Mouse (Mus musculus) adrenal gland, adult 8-10 months (tissue): ENCODE results near the gene Ptpn6. TPM values are rescaled to one million over a fixed set of nuclear protein-coding genes. Genes with fewer than 3 reads are reported as not detected.

Source experiments
- DNase-seq: peaks from one replicate; pipeline ENCODE4 v3.0.0; 2022
- total RNA-seq, 4 experiments: library from RNA; stranded (reverse); gene quantifications; 2 replicates each; pipeline ENCODE4 v1.2.4; 2022

Ptpn6 gene
- total RNA-seq, 4 experiments from 2014 or later: 14.1 to 21.6 (median 15.0) TPM

DNA sequence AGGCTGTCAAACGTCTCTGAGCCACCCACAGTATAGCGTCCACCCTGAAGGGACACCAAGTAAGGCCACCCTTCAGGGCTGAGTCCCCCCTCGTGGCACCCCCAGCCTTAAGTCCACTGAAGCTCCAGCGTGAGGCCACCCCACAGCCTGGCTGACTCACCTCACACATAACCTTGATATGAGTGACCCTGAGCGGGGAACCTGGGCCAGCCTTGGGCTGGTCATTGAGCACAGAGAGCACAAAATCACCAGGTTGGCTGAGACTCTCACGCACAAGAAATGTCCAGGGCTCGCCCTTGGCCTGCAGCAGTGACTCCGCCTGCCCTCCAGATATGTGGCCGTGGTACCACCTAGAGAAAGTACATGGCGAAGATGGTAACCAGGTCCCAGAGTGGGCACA, 9.9 kb downstream of the Ptpn6 start:
- peak; percentile 77 for DNase-seq

DNA sequence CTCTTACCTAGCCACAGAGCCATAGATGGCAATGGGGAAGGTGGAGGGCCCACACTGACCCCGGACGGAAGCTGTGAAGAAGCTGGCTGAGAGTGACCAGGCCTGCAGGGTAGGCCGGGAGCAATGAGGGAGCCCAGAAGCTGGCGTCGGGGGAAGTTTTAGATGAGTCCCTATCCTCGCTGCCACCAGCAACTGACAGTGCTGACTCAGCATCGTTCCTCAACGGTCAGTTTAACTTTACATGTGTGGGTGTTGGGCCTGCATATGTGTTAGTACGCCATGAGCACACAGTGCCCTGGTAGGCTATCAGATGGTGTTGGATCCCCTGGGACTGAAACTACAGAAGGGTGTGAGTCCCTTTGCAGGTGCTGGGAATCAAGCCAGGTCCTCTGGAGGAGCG, 14.0 kb downstream of the Ptpn6 start:
- no peak for DNase-seq

DNA sequence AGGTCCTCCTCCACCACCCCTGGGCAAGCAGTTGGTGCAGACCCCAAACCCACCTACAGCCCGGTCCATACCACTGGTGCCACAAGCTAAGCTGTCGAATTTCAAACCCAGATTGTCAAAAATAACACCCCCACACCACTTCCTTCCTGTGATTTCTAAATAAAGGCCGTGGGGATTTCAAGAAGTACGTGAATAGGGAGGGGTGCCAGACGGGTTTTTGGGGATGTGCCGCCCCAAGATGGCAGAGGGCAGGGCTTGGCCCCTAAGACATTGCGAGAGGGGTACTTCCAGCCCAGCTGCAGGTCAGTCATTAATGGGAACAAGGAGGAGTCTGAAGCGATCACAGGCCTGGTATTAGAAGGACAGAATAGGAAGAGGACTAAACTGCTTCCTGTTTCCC, 15.0 kb downstream of the Ptpn6 start:
- no peak for DNase-seq

DNA sequence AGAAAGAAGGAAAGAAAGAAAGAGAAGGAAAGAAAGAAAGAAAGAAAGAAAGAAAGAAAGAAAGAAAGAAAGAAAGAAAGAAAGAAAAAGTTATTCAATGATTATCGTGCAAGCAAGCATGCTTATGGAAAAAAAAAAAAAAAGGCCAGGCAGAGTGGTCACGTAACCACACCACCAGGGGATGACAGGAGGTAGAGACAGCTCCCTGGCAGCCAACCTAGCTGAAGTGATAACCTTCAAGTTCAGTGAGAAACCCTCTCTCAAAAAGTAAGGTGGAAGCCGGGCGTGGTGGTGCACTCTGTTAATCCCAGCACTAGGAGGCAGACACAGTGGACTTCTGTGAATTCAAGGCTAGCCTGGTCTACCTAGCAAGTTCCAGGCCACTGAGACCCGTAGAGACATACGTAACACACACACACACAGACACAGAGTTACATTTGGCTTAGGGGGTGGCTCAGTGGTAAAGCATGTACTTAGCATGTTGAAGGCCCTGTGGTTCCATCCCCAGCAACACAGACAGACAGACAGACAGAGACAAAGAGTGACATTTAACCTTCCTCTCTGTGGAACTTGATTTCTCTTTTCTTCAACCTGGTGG, 15.5 kb downstream of the Ptpn6 start:
- no peak for DNase-seq

DNA sequence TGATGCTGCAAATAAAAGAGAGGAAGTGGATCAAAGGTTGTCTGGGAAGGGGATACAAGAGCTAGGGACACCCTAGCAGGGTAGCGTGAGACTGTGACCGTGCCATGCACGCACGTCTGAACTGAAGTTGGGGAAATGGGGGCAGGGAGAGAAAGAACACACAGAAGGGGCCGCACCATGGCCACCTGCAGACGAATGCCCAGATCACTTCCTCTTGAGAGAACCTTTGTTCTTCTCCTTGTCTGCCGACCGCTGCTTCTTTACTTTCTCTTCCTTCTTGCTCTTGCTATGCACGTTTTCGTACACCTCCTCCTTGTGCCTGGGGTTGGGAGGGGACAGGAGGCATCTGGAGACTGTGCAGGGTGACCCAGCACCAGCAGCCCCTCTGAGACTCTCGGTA, 17.6 kb downstream of the Ptpn6 start:
- DNase-seq: no peak

DNA sequence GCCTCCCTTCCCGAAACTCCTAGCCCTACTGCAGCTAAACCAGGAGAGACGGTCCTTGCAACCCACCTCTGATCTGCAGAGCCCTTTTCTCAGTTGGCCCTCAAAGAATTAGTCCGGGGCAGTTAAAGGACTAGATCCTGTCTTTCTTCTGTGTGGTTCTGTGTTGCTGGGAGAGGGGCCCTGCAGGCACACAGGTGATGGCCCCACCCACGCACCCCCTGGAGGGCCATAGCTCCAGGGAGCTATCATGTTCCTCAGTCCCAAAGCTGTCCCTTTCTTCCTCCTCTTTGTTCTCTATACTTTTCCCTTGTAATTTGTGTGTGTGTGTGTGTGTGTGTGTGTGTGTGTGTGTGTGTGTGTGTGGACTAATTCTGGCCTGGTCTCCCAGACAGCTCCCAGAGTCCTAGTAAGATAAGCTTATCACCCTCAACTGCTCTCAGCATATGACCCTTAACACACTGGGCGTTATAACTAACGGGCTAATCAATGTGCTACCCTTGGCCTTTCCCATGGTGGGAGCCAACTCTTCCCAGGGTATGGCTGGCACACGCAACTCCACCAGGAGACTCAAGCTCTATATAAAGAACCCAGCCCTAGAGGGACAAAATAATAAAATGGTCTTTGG, 19.0 kb downstream of the Ptpn6 start:
- DNase-seq: no peak

DNA sequence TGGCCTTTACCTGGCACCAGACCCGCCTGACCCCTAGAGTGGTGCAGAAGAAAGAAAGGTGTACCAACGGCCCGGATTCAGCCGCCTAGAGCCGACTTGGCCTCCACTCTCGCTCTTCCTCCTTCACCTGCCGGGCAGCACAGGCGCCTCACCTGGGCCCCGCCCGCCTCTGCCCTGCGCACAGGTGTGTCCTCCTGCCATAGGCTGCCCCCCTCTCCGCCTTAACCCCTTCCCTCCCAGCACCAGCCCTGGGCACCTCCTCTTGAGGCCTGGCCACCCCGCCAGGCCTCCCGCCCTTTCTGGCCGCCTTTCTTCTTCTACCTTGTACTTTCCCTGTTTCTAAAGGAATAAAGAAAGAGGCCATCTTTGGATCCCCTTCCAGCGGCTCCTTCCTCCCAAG, 19.8 kb downstream of the Ptpn6 start:
- no peak for DNase-seq

DNA sequence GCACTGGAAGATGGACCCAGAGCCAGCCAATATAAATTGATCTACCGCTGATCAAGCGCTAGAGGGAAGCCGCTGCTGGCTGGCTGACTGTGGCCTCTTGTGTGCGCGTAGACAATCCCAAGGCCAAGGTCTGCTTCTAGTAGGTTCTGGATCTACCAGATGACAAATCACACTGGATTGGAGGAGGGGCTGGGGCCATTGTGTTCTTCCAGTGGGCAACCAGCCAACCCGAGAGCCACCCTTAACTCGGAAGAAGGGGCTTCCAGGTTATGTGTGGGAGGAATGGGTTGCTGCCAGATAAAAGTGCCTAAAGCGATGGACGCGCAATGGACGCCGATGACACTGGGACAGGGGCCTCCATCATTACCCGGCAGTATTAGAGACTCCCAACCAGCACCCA, 20.5 kb downstream of the Ptpn6 start:
- no peak for DNase-seq

DNA sequence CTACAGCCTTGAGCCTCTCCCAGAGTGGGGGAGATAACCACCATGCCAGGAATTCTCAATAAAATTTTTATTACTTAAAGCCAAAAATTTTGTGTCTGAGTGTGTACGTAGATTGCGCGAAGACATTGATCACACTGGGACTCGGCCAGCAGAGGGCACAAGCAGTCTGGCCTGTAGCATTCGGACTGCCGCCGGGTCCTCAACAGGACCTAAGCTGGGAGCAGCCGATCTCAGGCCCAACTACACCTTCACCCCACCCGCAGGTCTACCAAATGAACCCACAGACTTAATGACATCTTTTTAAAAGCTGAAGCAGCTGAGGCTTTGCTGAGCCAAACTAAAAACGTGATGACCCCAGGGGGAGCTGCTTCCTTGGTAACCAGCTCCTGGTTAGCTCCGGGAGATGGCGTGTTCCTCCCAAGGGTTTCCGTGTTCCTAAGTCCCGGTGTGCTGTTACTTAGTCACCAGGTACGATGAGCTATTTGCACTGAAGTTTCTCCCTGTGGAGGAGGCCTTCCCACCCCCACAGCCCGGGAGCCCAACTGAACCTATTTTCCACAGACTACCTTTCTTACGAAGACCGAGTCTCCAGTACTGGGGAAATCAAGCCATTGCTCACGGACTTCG, 21.5 kb downstream of the Ptpn6 start:
- DNase-seq: no peak

DNA sequence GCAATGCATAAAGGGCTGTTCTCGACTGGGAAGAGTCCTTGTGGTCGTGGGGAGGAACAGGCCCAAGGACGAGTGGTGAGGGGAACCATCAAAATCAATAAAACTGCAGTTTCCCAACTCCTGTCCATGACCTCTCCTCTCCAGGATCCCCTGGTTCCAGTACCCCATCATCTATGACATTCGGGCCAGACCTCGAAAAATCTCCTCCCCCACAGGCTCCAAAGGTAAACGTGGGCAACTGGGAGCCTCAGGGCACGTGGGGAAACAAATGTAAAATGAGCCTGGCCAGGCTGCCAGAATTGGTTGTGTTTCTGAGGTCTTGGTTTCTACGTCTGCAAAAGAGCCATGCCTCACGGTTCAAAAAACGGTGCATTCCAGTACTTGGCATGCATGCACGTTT, 25.6 kb downstream of the Ptpn6 start:
- DNase-seq: no peak

DNA sequence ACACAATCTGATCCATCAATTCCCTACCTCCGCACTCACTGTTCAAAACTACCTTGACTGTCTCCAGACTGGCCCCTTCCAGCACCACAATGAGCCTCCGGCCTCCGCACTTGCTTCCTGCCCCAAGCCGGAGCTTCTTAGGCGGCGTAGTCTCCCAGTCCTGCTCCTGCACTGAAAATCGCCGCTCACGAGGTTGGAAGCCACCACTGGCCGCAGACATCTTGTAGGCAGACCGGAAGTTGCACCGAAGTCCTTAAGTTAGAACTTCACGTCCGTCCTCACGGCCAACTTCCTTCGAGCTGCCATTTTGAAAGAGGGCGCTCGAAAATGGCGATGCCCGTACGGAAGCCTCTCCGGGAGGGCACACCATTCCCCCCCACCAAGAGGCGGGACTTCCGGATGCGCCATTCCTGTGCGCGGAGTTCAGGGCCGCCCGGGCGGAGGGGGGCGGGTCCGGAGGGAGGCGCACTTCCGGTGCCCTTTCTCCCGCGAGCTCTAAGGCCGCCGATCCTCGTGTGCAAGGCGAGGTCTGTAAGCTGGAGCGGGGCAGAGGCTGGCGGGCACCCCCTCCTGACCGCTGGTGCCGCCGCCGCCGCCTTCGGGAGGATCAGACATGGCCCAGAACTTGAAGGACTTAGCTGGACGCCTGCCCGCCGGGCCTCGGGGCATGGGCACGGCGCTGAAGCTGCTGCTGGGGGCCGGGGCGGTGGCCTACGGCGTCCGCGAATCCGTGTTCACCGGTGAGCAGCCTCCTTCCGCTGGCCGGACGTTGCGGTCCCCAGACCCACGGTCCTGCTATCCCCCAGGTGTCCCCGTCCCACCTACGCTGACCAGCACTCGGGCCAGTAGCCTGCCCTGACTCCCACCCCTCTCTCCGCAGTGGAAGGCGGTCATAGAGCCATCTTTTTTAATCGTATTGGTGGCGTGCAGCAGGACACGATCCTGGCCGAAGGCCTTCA, 26.4 kb downstream of the Ptpn6 start, which contains the start of the genes Emg1 and Phb2:
TSS of gene Emg1 (minus strand) at position 355 of the 959 bp plus-strand sequence.
TSS of gene Phb2 (plus strand) at position 513 of the 959 bp plus-strand sequence.
- DNase-seq: peak; percentile 97

DNA sequence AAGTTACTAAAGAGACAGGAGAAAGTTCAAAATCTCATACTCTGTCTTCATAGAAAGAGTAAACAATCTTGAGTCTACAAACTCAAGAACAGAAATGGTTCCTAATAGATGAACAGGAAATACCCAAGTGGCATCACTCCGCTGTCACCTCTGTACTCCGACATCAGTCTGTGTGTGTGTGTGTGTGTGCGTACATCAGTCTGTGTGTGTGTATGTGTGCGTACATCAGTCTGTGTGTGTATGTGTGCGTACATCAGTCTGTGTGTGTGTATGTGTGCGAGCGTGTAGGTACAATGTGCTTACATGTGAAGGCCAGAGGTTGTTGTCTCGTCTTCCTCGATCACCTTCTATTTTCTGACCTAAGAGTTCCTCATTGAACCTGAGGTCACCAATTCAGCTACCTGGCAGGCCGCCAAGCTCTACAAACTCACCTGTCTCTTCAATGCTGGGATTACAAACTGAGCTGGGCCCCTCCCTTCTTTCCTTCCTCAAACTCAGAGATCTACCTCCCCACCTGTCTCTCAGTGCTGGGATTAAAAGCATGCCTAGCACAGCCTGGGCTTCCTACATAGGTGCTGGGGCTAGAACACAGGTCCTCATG, 30.1 kb downstream of the Ptpn6 start:
- DNase-seq: no peak

DNA sequence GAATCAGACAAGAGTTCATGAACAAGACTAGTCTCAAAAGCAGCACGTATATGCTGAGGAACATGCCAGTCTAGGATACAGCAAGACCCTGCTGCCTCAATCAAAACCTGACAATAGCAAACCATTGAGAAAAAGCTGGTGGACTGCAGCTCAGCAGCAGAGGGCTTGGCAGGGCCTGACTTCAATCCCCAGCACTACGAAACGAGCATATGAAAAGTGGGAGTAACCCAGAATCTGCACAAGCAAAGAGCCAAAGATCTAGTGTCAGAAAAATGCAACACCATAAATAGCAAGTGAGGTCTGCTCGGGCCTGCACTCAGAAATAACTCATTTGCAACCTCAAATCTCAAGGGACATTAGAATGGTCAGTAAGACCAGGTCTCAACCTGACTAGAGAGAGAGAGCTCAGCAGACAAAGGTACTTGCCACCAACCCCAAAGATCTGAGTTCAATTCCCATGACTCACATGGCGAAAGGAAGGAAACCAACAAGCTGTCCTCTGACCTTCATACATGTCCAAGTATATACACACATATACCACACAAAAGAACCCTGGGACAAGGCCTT, 32.4 kb downstream of the Ptpn6 start:
- no peak for DNase-seq

DNA sequence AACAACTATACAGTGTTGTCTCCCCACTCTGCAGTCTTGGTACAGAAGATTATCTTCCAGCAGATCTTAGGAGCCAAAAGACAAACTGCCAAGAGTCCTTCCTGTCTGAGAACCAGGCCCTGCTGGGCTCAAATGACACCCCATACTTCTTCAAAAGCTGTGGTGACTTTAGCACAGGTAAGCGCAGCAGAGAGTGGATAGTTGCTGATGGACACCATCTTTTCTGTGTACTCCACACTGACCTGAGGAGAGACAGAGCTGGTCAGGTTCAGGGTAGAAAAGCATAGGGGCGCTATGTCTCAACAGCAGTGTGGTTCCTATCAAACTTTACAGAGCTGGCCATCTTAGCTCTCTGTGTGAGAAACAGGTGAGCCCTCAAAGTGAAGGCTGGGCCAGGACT, 34.1 kb downstream of the Ptpn6 start:
- no peak for DNase-seq

DNA sequence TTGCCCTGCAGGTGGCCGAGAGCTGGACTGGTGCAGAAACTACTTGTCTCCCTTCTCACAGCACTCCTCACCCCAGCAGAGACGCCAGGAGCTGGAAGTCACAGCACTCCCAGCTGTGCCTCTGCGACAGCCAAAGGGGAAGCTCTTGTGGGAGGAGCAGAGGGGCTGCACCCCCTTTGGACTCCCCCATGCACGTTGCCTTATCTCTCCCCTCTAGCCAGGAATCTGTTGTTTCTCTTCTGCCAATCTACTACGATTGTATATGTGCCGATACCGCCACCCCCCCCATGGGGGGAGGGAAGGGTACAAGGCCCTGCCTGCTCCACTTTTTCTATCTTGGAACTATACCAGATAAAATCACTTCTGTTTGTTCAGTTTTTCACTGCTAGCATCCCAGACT, 34.7 kb downstream of the Ptpn6 start:
- no peak for DNase-seq

DNA sequence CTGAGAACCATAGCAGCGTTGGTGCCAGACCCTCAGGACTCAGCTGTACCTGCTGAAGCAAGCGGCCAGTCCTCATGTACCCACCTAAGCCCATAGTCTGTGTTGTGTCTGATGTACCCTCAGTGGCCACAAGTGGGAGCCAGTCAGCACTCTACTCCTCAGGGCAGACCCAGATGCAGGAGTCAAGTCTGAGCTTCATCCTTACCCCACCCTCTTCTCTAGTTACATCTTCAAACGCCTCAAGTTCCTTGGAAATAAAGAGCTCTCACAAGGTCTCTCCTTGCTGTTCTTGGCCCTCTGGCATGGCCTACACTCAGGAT, 35.8 kb downstream of the Ptpn6 start:
- no peak for DNase-seq

DNA sequence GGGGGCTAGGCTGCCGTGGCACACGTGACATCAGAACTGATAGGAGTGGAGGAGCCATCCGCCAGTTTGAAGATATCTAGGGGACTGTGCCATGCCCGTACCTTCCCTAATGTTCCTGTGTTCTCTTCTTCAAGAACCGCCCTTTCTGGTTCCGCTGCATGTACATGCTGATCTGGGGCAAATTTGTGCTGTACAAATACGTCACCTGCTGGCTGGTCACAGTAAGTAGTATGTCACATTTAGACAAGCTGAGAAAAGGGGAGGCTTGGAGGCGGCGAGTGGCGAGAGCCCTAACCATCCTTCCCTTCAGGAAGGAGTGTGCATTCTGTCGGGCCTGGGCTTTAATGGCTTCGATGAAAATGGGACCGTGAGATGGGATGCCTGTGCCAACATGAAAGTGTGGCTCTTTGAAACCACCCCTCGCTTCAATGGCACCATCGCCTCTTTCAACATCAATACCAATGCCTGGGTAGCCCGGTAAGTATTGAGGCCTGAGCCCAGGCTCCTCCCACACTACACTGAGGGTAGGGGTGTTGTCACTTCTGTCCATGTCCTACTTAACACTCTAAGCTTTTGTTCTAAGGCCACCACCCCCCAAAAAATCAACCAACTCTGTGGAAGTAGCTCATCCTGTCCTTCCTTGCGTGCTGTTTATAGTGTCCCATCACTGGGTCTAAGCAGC, 36.3 kb downstream of the Ptpn6 start:
- DNase-seq: no peak

DNA sequence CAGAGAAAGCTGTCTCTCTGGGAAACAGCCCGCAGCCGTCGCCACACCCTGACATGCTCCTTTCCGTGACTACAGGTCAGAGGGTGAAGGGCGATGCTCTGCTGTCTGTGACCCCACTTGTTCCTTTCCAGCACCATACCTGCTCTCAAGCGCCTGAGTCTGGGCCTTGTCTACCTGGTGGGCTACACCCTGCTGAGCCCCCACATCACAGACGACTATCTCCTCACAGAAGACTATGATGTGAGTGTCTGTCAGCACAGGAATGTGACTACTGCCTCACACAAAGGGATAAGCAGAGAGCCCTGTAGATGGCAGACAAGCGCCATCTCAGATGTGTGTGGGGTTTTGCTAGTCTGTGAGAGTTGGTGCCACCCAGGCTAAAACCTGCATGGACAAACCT, 37.2 kb downstream of the Ptpn6 start:
- no peak for DNase-seq

DNA sequence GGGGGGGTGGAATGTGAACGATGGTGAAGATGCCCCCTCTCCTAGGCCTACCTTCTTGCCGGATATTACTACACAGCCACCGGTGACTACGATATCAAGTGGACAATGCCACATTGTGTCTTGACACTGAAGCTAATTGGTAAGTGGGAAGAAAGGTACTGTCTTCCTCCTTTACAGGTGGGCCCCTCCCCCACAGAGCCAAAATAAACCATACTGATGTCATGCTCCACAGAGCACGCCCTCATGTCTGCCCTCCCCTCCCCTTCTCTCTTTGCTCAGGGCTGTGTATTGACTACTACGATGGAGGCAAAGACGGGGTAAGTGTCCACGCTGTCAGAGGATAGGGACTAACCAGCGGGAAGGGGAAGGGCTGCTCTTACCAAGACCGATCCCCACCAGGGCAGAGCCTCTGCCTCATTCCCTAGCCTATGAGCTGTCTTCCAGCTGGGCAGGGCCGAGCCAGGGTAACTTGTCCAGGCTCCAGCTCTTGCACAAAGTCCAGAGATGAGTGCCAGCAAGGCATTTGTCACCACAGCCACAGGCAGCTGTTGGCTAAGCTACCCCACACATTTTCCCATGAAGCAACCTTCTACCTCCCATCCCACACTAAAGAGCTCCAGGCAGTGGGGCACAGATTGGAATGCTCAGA, 38.4 kb downstream of the Ptpn6 start:
- peak; percentile 86 for DNase-seq

DNA sequence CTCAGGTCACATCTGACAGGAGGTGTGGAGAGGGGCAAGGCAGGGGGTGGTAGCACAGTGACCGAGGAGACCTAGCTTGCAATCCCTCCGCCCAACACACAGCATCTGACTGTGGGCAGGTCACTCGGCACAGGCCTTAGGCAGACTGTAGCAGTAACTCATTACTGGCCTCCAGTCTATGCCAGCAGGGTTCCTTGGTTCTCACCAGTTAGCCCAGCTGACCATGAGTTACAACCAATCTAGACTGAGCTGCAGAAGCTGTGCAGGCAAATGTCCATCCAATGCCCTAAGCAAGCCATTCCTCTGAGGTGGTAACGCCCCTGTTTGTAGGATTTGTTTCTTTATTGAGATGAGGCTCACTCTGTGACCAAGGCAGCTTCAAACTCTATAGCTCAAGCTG, 39.1 kb downstream of the Ptpn6 start:
- no peak for DNase-seq

DNA sequence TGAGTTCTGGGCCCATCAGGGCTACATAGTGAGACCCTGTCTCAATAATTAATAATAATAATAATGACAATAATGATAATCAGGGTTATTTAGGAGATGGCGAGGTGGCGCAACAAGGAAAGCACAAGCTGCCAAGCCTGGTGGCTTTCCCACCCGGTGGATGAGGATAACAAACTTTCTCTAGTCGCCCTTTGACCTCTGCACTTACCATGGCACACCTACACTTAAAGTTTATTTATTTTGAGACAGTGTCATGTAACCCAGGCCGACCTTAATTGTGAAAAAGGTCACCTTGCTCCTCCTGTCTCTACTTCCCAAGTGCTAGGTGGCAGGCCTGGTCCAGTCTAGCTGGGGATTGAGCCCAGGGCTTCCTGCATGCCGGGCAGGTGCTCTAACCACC, 39.8 kb downstream of the Ptpn6 start:
- DNase-seq: no peak
